ENCODE assay signal across 8 mouse cellular contexts in genomic region chr4:59760636-59761364, GRCm38 (mm10). TPM values are rescaled to one million over a fixed set of nuclear protein-coding genes. Genes with fewer than 3 reads are reported as not detected.
A peak's percentile ranks its signal among the peaks of the same experiment; 100 is the strongest.
DNase-seq lines count a peak whose midpoint lies in the region; ATAC-seq lines count a peak whose summit lies in the region.

No protein-coding gene starts in this region.

- H3K4me1 ChIP-seq in forebrain, embryonic 14.5 days (ENCODE audit: control insufficient read depth, insufficient read depth, low read length) = no peaks in the 10 kb centered on the region
- peaks cover 12% of the 10 kb centered on the region for H3K4me1 ChIP-seq in forebrain, embryonic 13.5 days
- peaks cover 28% of the 10 kb centered on the region for H3K4me1 ChIP-seq in embryonic facial prominence, embryonic 13.5 days

- H3K27ac ChIP-seq in forebrain, embryonic 14.5 days (ENCODE audit: low read depth, low read length) = no peak overlapping the region
- no peak overlapping the region for H3K27ac ChIP-seq in forebrain, embryonic 13.5 days
- H3K27ac ChIP-seq in embryonic facial prominence, embryonic 13.5 days = 0 out of 2 replicates have a peak overlapping the region, but pooled peaks have one; percentile 44

- H3K4me3 ChIP-seq in forebrain, embryonic 14.5 days (ENCODE audit: low read depth, low read length) = no peak overlapping the region
- H3K4me3 ChIP-seq in forebrain, embryonic 13.5 days = no peak overlapping the region
- H3K4me3 ChIP-seq in embryonic facial prominence, embryonic 13.5 days = no peak overlapping the region

- H3K36me3 ChIP-seq in forebrain, embryonic 14.5 days (ENCODE audit: control insufficient read depth, insufficient read depth, low read length) = no peaks in the 10 kb centered on the region
- no peaks in the 10 kb centered on the region for H3K36me3 ChIP-seq in forebrain, embryonic 13.5 days (ENCODE audit: poor library complexity, severe bottlenecking)
- no peaks in the 10 kb centered on the region for H3K36me3 ChIP-seq in embryonic facial prominence, embryonic 13.5 days
- no peaks in the 10 kb centered on the region for H3K36me3 ChIP-seq in splenic B cell, adult 2 months (ENCODE audit: control insufficient read depth, insufficient read depth, low read length, poor library complexity, severe bottlenecking)

- H3K27me3 ChIP-seq in forebrain, embryonic 14.5 days (replicated peaks; ENCODE audit: control insufficient read depth, insufficient read depth, low read length) = no peaks in the 10 kb centered on the region
- H3K27me3 ChIP-seq in forebrain, embryonic 13.5 days = no peaks in the 10 kb centered on the region
- no peaks in the 10 kb centered on the region for H3K27me3 ChIP-seq in embryonic facial prominence, embryonic 13.5 days
- no peaks in the 10 kb centered on the region for H3K27me3 ChIP-seq in splenic B cell, adult 2 months (ENCODE audit: control insufficient read depth, insufficient read depth, low read length, poor library complexity, severe bottlenecking)

- no peak overlapping the region for H3K4me2 ChIP-seq in forebrain, embryonic 14.5 days (ENCODE audit: low read length)
- no peak overlapping the region for H3K4me2 ChIP-seq in forebrain, embryonic 13.5 days
- no peak overlapping the region for H3K4me2 ChIP-seq in embryonic facial prominence, embryonic 13.5 days

- no peaks in the 10 kb centered on the region for H3K9me3 ChIP-seq in forebrain, embryonic 14.5 days (replicated peaks; ENCODE audit: control insufficient read depth, low read length)
- no peaks in the 10 kb centered on the region for H3K9me3 ChIP-seq in forebrain, embryonic 13.5 days (replicated peaks)
- no peaks in the 10 kb centered on the region for H3K9me3 ChIP-seq in embryonic facial prominence, embryonic 13.5 days

- WGBS in forebrain, embryonic 14.5 days = 58% methylated on average over 10 of the region's 10 CpGs
- 62% methylated on average over 10 of the region's 10 CpGs for WGBS in forebrain, embryonic 13.5 days
- WGBS in embryonic facial prominence, embryonic 13.5 days = 49% methylated on average over 10 of the region's 10 CpGs

- ATAC-seq in forebrain, embryonic 14.5 days = 0 out of 2 replicates have a peak, but pooled peaks have one; percentile 30
- ATAC-seq in forebrain, embryonic 13.5 days = no peak
- no peak for ATAC-seq in embryonic facial prominence, embryonic 13.5 days (ENCODE audit: insufficient number of reproducible peaks, insufficient read depth, low FRiP score, low TSS enrichment, low read depth)

- H3K9ac ChIP-seq in forebrain, embryonic 14.5 days (ENCODE audit: low read length) = no peak overlapping the region
- no peak overlapping the region for H3K9ac ChIP-seq in forebrain, embryonic 13.5 days
- H3K9ac ChIP-seq in embryonic facial prominence, embryonic 13.5 days = no peak overlapping the region

- peak; percentile 43 for DNase-seq in forebrain, embryonic 14.5 days (ENCODE audit: low spot score)
- peak; percentile 49 for DNase-seq in ovary, postnatal 14 days (ENCODE audit: low spot score)
- DNase-seq in ovary, adult 18-20 months (ENCODE audit: low spot score) = no peak
- DNase-seq in kidney, postnatal 4 days = peak; percentile 76 to 81
- peak; percentile 43 for DNase-seq in splenic B cell, adult 2 months (ENCODE audit: low read depth, low spot score)
- no peak for DNase-seq in layer of hippocampus, adult 9-11 months

RNA-seq across cellular contexts. Expression of gene Inip, which starts 40.6 kb away (rescaled TPM):
- polyA plus RNA-seq in forebrain, embryonic 14.5 days (2014; fragmentation: Nextera tagmentation; extraction: Ambion mirVana) = 68.0 and 72.1 TPM in 2 replicates
- polyA plus RNA-seq in forebrain, embryonic 13.5 days (2015; fragmentation: Nextera tagmentation; extraction: Ambion mirVana) = 96.1 and 96.8 TPM in 2 replicates
- 66.8 and 68.0 TPM in 2 replicates for polyA plus RNA-seq in embryonic facial prominence, embryonic 13.5 days (2015; fragmentation: Nextera tagmentation; extraction: Ambion mirVana)

RNA-seq across cellular contexts. Expression of gene Snx30, which starts 44.8 kb away (rescaled TPM):
- 9.8 and 11.4 TPM in 2 replicates for polyA plus RNA-seq in forebrain, embryonic 14.5 days (2014; fragmentation: Nextera tagmentation; extraction: Ambion mirVana)
- polyA plus RNA-seq in forebrain, embryonic 13.5 days (2015; fragmentation: Nextera tagmentation; extraction: Ambion mirVana) = 8.8 and 9.4 TPM in 2 replicates
- 7.5 and 11.8 TPM in 2 replicates for polyA plus RNA-seq in embryonic facial prominence, embryonic 13.5 days (2015; fragmentation: Nextera tagmentation; extraction: Ambion mirVana)

Comparison
In these comparisons a context has a peak if more than half of its experiments do, and no peak if none do; other contexts are left out.
1. DNase-seq: peak in forebrain, embryonic 14.5 days (single experiment), ovary, postnatal 14 days (single experiment), kidney, postnatal 4 days (2 of 2) and splenic B cell, adult 2 months (single experiment); none in ovary, adult 18-20 months (single experiment) and layer of hippocampus, adult 9-11 months (single experiment).